Mouse (Mus musculus) kidney, postnatal 10 days (tissue): Measurements from ENCODE around the gene Ring1.
A peak's percentile ranks its signal among the peaks of the same experiment; 100 is the strongest.

Experiments
- DNase-seq: peaks from one replicate; pipeline ENCODE4 v3.0.0; 2021; ENCODE audit warnings: mixed read lengths

The Ring1 gene

DNA sequence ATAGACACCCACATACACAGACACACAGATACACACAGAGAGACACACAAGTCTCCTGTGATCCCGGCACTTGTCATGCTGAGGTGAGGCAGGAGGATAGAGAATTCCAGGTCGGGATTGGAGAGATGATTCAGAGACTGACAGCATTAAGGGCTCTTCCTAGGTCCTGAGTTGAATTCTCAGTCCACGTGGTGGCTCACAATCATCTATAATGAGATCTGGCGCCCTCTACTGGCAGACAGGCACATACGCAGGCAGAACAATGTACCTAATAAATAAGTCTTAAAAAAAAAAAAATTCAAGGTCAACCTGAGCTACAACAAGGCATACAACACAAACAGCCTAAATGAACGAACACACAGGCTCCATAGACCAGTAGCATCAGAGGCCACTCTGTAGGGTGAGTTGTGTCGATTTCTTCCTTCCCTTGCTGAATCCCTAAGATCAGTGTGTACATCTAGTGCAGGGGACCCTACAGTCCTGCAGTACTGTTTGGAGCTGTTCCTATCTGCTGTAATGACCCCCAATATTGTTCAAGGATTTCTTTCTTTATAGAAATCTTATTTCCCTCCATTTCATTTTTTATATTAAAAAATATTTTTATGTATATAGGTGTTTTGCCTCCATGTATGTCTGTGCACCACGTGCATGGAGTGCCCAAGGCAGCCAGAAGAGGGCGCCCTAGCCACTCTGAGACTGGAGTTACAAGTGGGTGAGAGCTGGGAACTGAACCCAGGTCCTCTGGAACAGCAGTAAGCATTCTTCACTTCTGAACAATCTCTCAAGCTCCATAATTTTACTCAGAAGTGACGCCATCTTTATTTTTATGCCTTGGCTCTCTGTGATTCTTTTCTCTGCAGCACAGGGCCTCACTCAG lies 32.5 kb downstream of the Ring1 start:
- DNase-seq: peak; percentile 76

DNA sequence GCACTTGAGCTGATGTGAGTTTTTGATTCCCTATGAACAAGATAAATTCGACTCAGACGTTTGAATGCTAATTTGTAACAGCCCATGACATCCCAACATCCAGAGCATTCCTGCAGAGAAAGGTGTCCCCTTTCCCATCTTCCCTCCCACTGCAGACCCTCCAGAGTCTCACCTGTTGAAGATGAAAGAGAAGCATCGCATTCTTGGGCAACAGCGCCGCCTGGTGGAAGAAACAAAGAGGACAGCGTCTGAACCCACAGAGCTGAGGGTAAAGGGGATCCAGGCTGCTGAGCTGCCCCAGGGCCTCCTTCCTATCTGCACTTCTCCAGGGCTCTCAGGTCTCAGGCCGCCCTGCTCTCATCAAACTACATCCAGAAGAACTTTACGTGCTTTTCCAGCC lies 42.3 kb downstream of the Ring1 start:
- peak; percentile 78 for DNase-seq

DNA sequence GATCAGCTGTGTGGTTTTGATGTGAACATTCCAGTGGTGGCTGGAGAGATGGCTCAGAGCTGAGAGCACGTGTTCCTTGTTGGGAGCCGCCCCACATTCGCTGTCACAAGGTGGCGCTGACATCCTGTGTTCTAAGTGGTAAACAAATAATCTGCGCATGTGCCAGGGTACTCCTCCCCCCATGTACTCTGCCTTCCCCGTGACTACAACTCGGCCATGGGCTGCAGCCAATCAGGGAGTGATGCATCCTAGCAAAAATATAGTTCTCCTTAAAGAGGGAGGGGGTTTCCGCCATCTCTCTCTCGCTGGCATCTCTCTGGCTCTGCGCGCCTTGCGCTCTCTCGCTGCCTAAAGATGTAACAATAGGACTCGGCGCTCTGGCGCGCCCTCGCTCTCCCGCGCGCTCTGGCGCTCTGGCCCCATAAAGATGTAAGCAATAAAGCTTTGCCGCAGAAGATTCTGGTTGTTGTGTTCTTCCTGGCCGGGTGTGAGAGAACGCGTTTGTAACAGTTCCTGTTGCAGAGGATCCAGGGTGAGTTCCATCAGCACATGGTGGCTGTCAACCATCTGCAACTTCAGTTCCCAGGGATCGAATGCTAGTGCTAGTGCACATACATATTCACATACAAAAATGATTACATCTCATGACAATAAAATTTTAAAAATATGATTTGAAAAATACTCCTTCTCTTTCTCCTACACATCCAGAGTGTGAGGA lies 43.1 kb downstream of the Ring1 start:
- DNase-seq: peak; percentile 93

DNA sequence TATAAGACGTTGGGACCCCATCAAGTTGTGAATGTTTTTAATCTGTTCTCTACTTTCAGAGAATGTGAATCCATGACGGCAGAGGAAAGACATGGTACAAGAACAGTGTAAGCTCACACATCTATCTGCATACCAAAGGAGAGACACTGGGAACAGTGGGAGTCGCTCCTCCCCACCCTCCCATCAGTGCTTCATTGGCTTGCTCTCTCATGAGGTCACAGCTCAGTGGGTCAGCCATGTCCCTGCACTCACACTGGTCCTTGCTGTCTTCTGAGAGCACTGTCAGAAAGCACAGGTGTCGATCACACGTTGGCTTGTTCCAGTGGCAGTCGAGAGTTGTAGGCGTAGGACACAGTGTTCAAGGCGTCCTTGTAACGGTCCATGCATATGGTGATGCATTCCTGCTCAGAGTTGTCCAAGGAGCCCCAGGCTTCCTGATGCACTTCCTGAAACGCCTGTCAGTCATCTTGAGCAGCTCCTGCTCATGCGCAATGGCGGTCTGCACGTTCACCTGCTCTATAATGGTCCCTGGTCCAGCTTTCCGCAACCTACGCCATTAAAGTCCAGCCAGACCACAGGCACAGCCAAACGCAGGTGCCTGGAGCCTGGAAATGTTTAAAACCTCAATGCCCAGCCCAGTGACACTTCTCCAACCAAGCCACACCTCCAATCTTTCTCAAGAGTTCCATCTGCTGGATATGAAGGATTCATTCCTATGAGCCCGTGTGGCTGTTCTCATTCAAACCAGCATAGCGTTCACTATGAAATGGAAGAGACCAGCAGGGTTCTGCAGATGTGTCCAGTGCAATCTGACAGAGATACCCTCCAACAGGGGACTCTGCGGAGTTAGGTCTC lies 44.1 kb downstream of the Ring1 start:
- DNase-seq: no peak

DNA sequence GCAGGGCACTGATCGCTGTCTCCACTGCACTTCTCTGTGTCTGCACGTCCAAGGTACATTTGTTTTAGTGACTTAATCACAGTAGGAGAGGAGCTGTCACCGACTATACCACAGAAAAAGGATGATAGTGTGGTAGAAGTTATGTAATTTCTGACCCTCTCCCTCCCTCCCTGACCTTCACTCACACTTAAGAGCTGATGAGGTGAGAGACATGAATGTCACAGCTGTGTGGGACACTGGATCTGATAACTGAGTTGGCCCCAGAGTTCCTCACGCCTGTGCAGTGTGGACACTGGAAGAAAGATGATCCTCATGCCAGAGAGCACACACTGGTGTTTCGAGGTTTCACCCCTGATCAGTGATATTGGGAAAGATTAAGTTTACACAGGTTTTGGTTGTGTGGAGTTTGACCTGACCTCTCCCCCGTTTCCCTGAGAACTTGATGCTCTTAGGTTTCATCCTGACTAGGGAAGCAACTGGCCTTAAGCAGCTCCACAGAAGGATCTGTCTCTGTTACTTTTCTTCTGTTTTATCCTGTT lies 44.9 kb downstream of the Ring1 start:
- DNase-seq: no peak

DNA sequence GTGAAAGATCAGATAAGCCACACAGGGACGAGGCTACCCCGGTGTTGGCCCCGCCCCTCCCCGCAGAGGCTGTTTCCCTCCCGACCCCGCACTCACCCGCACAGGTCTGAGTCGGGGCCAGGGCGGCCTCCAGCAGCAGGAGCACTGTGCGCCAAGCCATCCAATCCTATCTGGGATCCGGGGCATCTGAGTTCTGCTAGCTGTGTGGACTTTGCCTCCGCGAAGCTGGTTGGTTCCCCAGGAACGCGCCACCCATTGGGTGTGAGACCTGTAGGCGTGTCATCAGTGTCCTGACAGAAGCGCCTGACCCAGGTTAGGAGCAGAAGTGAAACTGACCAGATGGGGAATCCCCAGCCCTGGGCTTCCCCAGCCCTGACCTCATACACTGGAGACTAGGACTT lies 45.8 kb downstream of the Ring1 start:
- peak; percentile 85 for DNase-seq

DNA sequence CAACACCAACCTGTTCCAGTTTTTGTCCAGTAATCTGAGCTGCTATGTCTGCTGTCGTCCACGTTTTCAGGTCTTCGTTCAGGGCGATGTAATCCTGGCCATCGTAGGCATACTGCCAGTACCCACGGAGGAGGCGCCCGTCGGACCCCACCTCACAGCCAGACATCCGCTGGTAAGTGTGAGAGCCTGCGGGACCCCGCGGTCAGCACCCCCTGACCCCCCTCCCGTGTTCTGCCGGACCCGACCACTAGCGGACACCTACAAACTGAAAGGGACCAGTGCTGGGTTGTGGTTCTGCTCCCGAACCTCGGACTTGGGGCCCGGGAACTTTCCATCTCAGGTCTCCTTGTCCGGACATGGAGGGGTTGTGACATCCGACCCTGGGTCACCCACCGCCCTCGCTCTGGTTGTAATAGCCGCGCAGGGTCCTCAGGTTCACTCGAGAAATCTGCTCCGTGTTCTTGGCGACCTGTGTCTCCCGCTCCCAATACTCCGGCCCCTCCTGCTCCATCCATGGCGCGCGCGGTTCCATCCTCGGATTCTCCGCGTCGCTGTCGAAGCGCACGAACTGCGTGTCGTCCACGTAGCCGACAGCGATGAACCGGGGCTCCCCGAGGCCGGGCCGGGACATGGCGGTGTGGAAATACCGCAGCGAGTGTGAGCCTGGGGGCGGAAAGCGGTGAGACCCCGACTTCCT lies 46.5 kb downstream of the Ring1 start:
- no peak for DNase-seq

DNA sequence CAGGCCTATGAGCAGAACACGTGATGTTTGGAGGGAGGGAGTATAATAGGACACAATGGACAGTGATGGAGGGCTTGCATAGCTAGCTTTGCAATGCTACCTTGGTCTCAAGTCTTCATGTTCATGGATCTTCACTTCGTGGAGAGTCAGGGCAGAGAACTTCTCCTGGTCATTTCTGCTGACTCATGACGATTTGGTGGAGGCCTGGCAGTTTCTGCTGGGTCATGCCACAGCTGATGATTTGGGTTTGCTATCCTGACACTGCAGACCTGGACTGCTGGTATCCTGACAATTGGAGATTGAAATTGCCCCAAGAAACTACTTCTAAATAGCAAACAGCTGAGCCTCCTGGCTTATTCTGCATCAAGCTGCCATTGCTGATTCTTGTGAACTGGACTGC lies 50.9 kb downstream of the Ring1 start:
- no peak for DNase-seq

DNA sequence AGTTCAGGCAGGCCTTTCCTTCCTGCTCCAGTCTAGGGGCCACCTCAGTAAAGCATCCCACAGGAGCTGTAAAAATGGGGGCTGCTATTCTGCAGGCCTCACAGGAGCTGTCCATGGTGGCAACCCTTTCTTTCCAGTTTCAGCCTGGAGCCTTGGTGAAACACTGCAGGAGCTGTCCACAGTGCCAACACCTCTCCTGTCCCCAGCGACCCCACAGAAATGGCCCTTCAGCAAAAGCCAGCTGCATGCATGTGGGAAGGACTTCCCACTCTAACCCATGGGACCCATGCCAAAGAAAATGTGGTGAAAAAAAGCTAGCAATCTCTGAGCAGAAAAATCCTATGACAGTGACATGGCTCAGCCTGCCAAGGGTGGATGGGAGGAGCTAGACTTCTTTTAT lies 51.8 kb downstream of the Ring1 start:
- DNase-seq: peak; percentile 79
